Mouse (Mus musculus) ES-E14 (cell line): ENCODE measurements at regions not wholly inside any gene's neighbourhood (a gene's known extent, or its start where the extent isn't known, plus 50 kb on each side); places are given as distances from the start of the nearest gene placed in this dataset.

Source experiments
- DNase-seq: peaks from one replicate; pipeline ENCODE4 v3.0.0-alpha.2; 2013; ENCODE audit warnings: low read depth, low spot score
- H3K27ac ChIP-seq: 2 replicates; pipeline ENCODE4 v1.5.1; 2012; ENCODE audit warnings: low read depth, mild to moderate bottlenecking, low read length, moderate library complexity, mixed read lengths; ENCODE audit not compliant: poor library complexity, insufficient read depth, severe bottlenecking
- H3K36me3 ChIP-seq: 2 replicates; pipeline ENCODE4 v1.6.1; 2012; ENCODE audit warnings: mild to moderate bottlenecking, low read length, moderate library complexity, mixed read lengths; ENCODE audit not compliant: control insufficient read depth, poor library complexity, insufficient read depth, severe bottlenecking
- H3K4me1 ChIP-seq, 2 experiments: fragments of 150-350 bp in 1 of 2; sonication (generic) in 1 of 2; 2 replicates each; pipeline ENCODE4 v1.6.1; 2012; ENCODE audit warnings: low read length in 2 of 2, mild to moderate bottlenecking in 1 of 2, mixed read lengths in 1 of 2; ENCODE audit not compliant: control insufficient read depth in 2 of 2, insufficient read depth in 2 of 2, poor library complexity in 1 of 2
- H3K4me3 ChIP-seq, 2 experiments: fragments of 150-350 bp in 1 of 2; sonication (generic) in 1 of 2; 2 replicates each; pipeline ENCODE4 v1.5.1; 2012; ENCODE audit warnings: low read length in 2 of 2, low read depth in 1 of 2, mild to moderate bottlenecking in 1 of 2, mixed read lengths in 1 of 2; ENCODE audit not compliant: insufficient read depth in 1 of 2, poor library complexity in 1 of 2, severe bottlenecking in 1 of 2
- H3K9ac ChIP-seq: 2 replicates; pipeline ENCODE4 v1.6.1; 2012; ENCODE audit warnings: low read depth, mild to moderate bottlenecking, low read length, mixed read lengths; ENCODE audit not compliant: poor library complexity, insufficient read depth, severe bottlenecking
- H3K9me3 ChIP-seq: fragments of 150-350 bp; sonication (generic); 2 replicates; pipeline ENCODE4 v1.6.1; 2012; ENCODE audit warnings: low read depth, mild to moderate bottlenecking, low read length; ENCODE audit not compliant: control insufficient read depth, insufficient read depth
- CHD2 ChIP-seq: IDR thresholded peaks from 2 replicates; pipeline ENCODE4 v1.6.1; 2014; ENCODE audit warnings: mild to moderate bottlenecking, low read depth, low read length, inconsistent platforms
- HCFC1 ChIP-seq: IDR thresholded peaks from 2 replicates; pipeline ENCODE4 v1.6.1; 2012; ENCODE audit warnings: low read length, inconsistent platforms, borderline replicate concordance; ENCODE audit not compliant: insufficient read depth
- MAFK ChIP-seq: IDR thresholded peaks from 2 replicates; pipeline ENCODE4 v1.6.1; 2014; ENCODE audit warnings: mild to moderate bottlenecking, low read depth, low read length, inconsistent platforms; ENCODE audit not compliant: insufficient read depth
- ZC3H11A ChIP-seq: IDR thresholded peaks from 2 replicates; pipeline ENCODE4 v1.6.1; 2012; ENCODE audit warnings: low read depth, mild to moderate bottlenecking, inconsistent platforms, low read length, borderline replicate concordance
- ZNF384 ChIP-seq: IDR thresholded peaks from 2 replicates; pipeline ENCODE4 v1.6.1; 2012; ENCODE audit warnings: low read depth, low read length, inconsistent platforms
- in situ Hi-C, 2 experiments: fragments of 600-800 bp; cut with MboI; formaldehyde crosslinking; loops; one replicate each; pipeline ENCODE4 v1.15.1; 2025; ENCODE audit warnings: low sequenced_read_pairs in 2 of 2, inconsistent platforms in 1 of 2; ENCODE audit not compliant: unreplicated experiment in 2 of 2

- Histone ChIP-seq H3K27ac (no peak overlapping the region), H3K9ac (no peak overlapping the region), H3K36me3 (no peaks in the 10 kb centered on the region), H3K4me1 (no peaks in the 10 kb centered on the region), H3K4me3 (no peak overlapping the region), H3K9me3 (no peaks in the 10 kb centered on the region)
- DNase-seq, result peak; percentile 15
- in situ Hi-C loops, result no loop called here
- no peak for TF ChIP-seq ZNF384
- TF ChIP-seq MAFK, result no peak
- TF ChIP-seq CHD2, result no peak
These were observed 423.4 kb upstream of the Tecrl start for GRCm38 (mm10) chr5:83778310-83778972.

- no peaks in the 10 kb centered on the region for H3K36me3 ChIP-seq
- no peak overlapping the region for H3K9ac ChIP-seq
- no peak overlapping the region for H3K4me3 ChIP-seq
- H3K27ac ChIP-seq, result no peak overlapping the region
- no peaks in the 10 kb centered on the region for H3K4me1 ChIP-seq
- H3K9me3 ChIP-seq, result no peaks in the 10 kb centered on the region
- in situ Hi-C loops, result no loop called here
- DNase-seq, result no peak
- TF ChIP-seq HCFC1 (no peak), CHD2 (no peak), MAFK (no peak), ZC3H11A (no peak), ZNF384 (no peak)
These were observed 386.9 kb upstream of the Tecrl start for GRCm38 (mm10) chr5:83741913-83742312.

GRCm38 (mm10) chr5:83695383-83695782, 340.4 kb upstream of the Tecrl start:
- Histone ChIP-seq H3K9ac (no peak overlapping the region), H3K27ac (no peak overlapping the region), H3K4me3 (no peak overlapping the region), H3K4me1 (no peaks in the 10 kb centered on the region), H3K9me3 (no peaks in the 10 kb centered on the region), H3K36me3 (no peaks in the 10 kb centered on the region)
- in situ Hi-C loops, result no loop called here
- TF ChIP-seq HCFC1 (no peak), MAFK (no peak), CHD2 (no peak), ZC3H11A (no peak), ZNF384 (no peak)
- no peak for DNase-seq

- in situ Hi-C loops, result no loop called here
- no peaks in the 10 kb centered on the region for H3K4me1 ChIP-seq
These were observed 337.3 kb upstream of the Tecrl start for GRCm38 (mm10) chr5:83692286-83692685.

GRCm38 (mm10) chr5:83678373-83678772, 323.4 kb upstream of the Tecrl start:
- no peak for DNase-seq
- in situ Hi-C loops, result no loop called here

More at GRCm38 (mm10) chr5:83692286-83692685, 337.3 kb upstream of the Tecrl start:
- H3K9me3 ChIP-seq, result no peaks in the 10 kb centered on the region
- no peaks in the 10 kb centered on the region for H3K36me3 ChIP-seq
- H3K9ac ChIP-seq, result no peak overlapping the region
- H3K27ac ChIP-seq, result no peak overlapping the region
- TF ChIP-seq HCFC1 (no peak), MAFK (no peak), ZC3H11A (no peak), ZNF384 (no peak), CHD2 (no peak)
- no peak overlapping the region for H3K4me3 ChIP-seq
- no peak for DNase-seq

More at GRCm38 (mm10) chr5:83678373-83678772, 323.4 kb upstream of the Tecrl start:
- Histone ChIP-seq H3K4me1 (no peaks in the 10 kb centered on the region; a peak in 1 of 4 replicates), H3K9ac (no peak overlapping the region), H3K4me3 (no peak overlapping the region), H3K27ac (no peak overlapping the region), H3K36me3 (no peaks in the 10 kb centered on the region), H3K9me3 (no peaks in the 10 kb centered on the region)
- TF ChIP-seq MAFK (no peak), HCFC1 (no peak), ZC3H11A (no peak), CHD2 (no peak)
